Mouse (Mus musculus) cerebellum, adult 18-20 months (tissue): ENCODE measurements around the gene Sltm.
"Not testable (repeated sequence)": the region's sequence is repeated elsewhere in the genome, so short reads cannot be mapped to it uniquely, and the experiment has no call there.

Experiments
- DNase-seq, 2 experiments: peaks; one replicate each; pipeline ENCODE4 v3.0.0; 2021

Gene Sltm

GRCm38 (mm10) chr9:70542305-70543041 is at the start of gene Sltm:
Sltm (plus strand) TSS chr9:70542754.
- DNase-seq: peak; percentile 99 to 100

GRCm38 (mm10) chr9:70493038-70493437 is 49.5 kb upstream of the Sltm start:
- no peak for DNase-seq

GRCm38 (mm10) chr9:70496990-70497389 is 45.6 kb upstream of the Sltm start:
- no peak for DNase-seq

GRCm38 (mm10) chr9:70502284-70503014 is 40.1 kb upstream of the Sltm start:
- DNase-seq: no peak

- peak in 1 of 2 experiments; percentile 42 for DNase-seq
Observed at GRCm38 (mm10) chr9:70503015-70503603, 39.4 kb upstream of the Sltm start.

- DNase-seq: peak; percentile 96 to 99
Observed at GRCm38 (mm10) chr9:70503626-70504041, 38.9 kb upstream of the Sltm start, which contains the start of gene Rnf111. Rnf111 (minus strand) TSS chr9:70503725.

- no peak for DNase-seq
Observed at GRCm38 (mm10) chr9:70506186-70506585, 36.4 kb upstream of the Sltm start.

- no peak for DNase-seq
Observed at GRCm38 (mm10) chr9:70506787-70507186, 35.8 kb upstream of the Sltm start.

GRCm38 (mm10) chr9:70509906-70510525 is 32.5 kb upstream of the Sltm start:
- no peak for DNase-seq

- DNase-seq: no peak
Observed at GRCm38 (mm10) chr9:70510998-70511583, 31.5 kb upstream of the Sltm start.

- DNase-seq: no peak
Observed at GRCm38 (mm10) chr9:70511681-70512080, 30.9 kb upstream of the Sltm start.

GRCm38 (mm10) chr9:70520651-70521050 is 21.9 kb upstream of the Sltm start:
- DNase-seq: no peak

GRCm38 (mm10) chr9:70523813-70524212 is 18.7 kb upstream of the Sltm start:
- DNase-seq: no peak

GRCm38 (mm10) chr9:70524366-70524765 is 18.2 kb upstream of the Sltm start:
- no peak for DNase-seq

GRCm38 (mm10) chr9:70533328-70533727 is 9.2 kb upstream of the Sltm start:
- DNase-seq: no peak

GRCm38 (mm10) chr9:70541584-70541983 is 970 bp upstream of the Sltm start:
- no peak for DNase-seq

- DNase-seq: no peak
Observed at GRCm38 (mm10) chr9:70543048-70543880, 710 bp downstream of the Sltm start.

GRCm38 (mm10) chr9:70543985-70544384 is 1.4 kb downstream of the Sltm start:
- DNase-seq: no peak

- DNase-seq: no peak
Observed at GRCm38 (mm10) chr9:70544831-70545230, 2.3 kb downstream of the Sltm start.

- DNase-seq: not testable (repeated sequence)
Observed at GRCm38 (mm10) chr9:70546576-70546975, 4.0 kb downstream of the Sltm start.

- DNase-seq: no peak
Observed at GRCm38 (mm10) chr9:70548304-70548703, 5.8 kb downstream of the Sltm start.

GRCm38 (mm10) chr9:70551524-70551923 is 9.0 kb downstream of the Sltm start:
- no peak for DNase-seq
